Mouse (Mus musculus) retina, adult 2 months (tissue): ENCODE data around the gene Gm20696.

Source experiments
- DNase-seq: peaks from one replicate; pipeline ENCODE4 v3.0.0-alpha.2; 2012; ENCODE audit warnings: low read depth, low spot score

The Gm20696 gene

DNA sequence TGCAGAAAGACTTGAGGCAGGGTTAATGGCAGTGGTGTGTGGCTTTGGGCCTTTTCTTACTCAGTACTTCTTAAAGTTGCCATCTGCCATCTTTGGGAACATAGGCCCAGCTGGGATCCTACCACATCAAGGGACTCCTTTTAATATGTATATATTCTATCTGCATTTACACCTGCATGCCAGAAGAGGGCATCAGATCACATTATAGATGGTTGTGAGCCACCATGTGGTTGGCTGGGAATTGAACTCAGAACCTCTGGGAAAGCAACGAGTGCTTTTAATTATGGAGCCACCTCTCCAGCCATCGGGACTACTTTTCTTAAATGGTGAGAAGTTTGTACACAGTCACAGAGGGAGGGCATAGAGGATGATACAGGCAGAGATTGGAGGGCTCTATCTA is 93.3 kb downstream of the Gm20696 start:
- DNase-seq, result no peak

GRCm38 (mm10) chr6:99572071-99572470 is 94.5 kb downstream of the Gm20696 start:
- no peak for DNase-seq

- DNase-seq, result no peak
These were observed 99.7 kb downstream of the Gm20696 start for GRCm38 (mm10) chr6:99566921-99567320.

GRCm38 (mm10) chr6:99564766-99565165 is 101.8 kb downstream of the Gm20696 start:
- no peak for DNase-seq

- no peak for DNase-seq
These were observed 109.6 kb downstream of the Gm20696 start for GRCm38 (mm10) chr6:99556950-99557349.

GRCm38 (mm10) chr6:99552816-99553215 is 113.8 kb downstream of the Gm20696 start:
- DNase-seq, result no peak

DNA sequence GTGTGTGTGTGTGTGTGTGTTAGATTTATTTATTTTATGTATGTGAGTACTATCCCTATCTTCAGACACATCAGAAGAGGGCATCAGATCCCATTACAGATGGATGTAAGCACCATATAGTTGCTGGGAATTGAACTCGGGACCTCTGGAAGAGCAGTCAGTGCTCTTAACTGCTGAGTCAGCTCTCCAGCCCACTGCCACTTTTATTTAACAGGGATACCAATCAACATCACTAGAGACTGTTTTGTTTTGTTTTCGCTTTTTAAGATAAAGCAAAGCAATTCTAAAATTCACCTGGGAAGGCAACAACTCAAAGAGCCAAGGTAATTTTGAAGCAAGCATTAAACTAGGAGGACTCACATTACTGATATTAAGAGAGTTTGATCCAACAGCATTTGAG is 120.2 kb downstream of the Gm20696 start:
- DNase-seq, result no peak

DNA sequence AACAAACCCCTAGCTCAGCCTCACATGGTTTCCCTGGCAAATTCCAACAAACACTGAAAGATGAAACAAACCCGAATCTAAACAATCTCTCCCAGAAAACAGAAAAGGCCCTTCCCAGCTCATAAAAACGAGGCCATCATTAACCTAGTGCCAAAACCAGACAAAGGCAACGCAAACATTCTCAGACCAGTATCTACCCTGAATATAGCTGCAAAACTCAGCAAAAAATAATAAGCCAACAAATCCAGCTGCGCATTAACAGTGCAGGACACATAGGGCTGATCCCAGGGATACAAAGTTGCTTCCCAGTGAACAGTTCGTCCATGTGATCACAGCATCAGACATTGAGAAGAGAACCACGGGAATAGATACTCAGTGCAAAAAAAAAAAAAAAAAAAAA is 121.2 kb downstream of the Gm20696 start:
- DNase-seq, result no peak

DNA sequence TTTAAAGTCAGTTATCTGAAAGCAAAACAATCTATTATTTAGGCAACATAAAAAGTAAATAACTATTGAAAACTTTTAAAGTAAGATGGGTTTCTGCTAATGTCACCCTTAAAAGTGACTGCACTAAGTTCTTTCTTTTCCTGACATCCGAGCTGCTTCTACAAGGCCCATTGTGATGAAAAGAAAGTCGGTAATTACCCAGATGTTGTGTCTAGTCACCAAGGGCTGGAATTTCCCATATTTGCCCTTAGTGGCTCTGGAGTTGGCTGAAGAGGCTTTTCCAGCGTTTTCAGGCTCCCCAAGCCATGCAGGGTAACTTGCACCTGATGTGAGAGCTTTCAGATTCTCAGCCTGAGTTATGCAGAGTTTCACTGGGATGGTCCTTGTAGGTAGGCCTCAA is 125.5 kb downstream of the Gm20696 start:
- no peak for DNase-seq

DNA sequence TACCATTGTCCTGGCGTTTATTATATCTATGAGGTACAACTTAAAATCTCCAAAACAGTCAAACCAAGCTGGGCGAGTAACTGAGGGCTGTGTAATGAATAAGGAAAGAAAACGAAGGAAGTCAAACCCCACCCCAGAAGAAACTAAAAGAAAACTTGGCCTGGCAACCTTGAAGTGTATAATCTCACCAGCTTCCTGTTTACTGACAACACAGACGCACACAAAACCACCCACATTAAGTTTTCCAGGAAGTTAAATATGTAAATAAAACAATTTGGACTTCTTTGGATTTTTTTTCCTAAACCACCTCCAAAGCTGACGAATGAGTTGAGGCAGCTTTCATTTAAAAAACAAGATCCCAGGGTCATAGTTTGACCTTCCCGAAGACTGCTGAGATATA is 125.9 kb downstream of the Gm20696 start:
- no peak for DNase-seq

DNA sequence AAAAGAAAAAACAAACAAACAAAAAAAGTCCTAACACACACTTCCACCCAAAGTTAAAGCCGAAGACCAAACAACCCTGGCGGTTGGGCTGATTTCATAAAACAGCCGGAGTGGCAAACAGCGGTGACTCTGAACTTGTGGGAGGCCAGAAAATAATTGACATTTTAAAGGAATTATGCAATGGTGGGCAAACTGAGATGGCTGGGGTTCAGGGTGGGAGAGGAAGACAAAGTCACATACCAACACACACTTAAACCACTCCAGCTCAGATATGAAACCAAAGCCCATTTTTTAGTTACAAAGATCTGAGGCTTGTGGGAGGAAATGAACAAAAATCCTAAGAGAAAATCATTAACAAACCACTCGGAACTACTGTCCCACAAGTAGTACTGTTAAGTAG is 126.5 kb downstream of the Gm20696 start:
- no peak for DNase-seq

- DNase-seq, result no peak
These were observed 128.2 kb downstream of the Gm20696 start for GRCm38 (mm10) chr6:99538194-99538941.

- no peak for DNase-seq
These were observed 132.3 kb downstream of the Gm20696 start for GRCm38 (mm10) chr6:99534211-99534745.

GRCm38 (mm10) chr6:99532458-99532857 is 134.1 kb downstream of the Gm20696 start:
- no peak for DNase-seq

- DNase-seq, result no peak
These were observed 137.6 kb downstream of the Gm20696 start for GRCm38 (mm10) chr6:99528972-99529371.

GRCm38 (mm10) chr6:99527457-99528105 is 139.0 kb downstream of the Gm20696 start:
- no peak for DNase-seq

- no peak for DNase-seq
These were observed 141.2 kb downstream of the Gm20696 start for GRCm38 (mm10) chr6:99525351-99525750.

DNA sequence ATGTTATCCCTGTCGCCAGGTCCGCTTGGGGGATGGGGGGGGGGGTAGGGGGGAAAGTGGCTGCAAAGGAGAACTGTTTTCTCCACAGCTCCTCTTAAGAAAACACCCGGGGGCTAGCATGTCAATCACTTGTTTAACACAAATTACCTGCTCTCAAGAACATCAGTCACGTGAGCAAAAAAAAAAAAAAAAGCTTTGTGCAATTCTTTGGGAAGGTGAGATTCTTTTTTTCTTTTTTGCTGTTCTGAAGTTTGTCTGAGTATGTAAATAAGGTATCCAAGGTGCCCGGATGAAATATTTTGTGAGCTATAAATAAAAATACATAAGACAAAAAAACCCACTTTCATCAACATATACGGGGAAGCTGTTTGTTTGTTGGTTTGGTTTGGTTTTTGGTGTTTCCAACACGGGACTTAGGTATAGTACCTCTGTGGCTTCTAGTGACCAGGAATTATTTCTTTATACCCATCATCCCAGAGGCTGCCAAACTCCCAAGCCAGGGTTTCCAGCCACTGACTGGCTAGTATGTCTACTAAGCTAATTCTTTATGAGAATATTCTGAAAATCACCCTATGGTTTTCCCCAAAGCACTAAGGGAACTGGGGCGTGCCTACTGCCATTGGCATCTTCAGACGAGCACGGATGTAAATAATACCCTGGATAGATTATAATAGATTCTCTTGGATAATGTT is 142.8 kb downstream of the Gm20696 start:
- no peak for DNase-seq

- no peak for DNase-seq
These were observed 143.4 kb downstream of the Gm20696 start for GRCm38 (mm10) chr6:99523109-99523632.

DNA sequence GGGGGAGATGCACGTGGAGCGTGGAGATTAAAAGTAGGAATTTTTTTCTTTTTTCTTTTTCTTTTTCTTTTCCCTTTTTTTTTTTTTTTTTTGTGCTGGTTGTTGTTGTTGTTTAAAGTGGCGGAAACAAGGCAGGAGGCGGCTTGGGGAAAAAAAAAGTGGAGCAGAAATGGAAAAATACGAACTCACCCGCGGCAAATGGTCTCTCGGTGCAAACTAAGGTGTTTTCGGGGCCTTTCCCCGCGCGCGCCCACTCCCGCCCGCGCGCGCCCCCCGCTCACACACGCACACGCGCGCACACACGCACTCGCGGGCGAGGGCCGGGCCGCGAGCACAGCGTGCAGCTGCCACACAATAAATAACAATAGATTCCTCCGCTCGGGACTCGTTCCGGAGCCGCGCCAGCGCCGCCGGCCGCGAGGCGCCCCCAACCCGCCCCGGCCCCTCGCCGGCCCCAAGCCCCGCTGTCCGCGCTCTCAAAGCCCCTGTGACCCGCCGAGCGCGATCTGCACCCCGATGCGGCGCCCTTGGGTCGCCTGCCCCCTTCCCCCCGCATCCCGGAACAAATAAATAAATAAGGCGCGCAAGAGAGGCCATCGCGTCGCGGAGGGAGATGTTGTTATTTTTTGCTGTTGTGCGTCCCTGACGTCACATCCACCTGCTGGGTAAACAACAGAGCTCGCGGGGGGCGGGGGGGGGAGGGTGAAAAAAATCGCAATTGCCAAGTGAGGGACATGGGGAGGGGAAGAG is 144.1 kb downstream of the Gm20696 start, which contains the start of gene Foxp1:
Gene Foxp1 (minus strand): TSS at position 363 of the 750 bp plus-strand sequence.
- peak; percentile 88 for DNase-seq

DNA sequence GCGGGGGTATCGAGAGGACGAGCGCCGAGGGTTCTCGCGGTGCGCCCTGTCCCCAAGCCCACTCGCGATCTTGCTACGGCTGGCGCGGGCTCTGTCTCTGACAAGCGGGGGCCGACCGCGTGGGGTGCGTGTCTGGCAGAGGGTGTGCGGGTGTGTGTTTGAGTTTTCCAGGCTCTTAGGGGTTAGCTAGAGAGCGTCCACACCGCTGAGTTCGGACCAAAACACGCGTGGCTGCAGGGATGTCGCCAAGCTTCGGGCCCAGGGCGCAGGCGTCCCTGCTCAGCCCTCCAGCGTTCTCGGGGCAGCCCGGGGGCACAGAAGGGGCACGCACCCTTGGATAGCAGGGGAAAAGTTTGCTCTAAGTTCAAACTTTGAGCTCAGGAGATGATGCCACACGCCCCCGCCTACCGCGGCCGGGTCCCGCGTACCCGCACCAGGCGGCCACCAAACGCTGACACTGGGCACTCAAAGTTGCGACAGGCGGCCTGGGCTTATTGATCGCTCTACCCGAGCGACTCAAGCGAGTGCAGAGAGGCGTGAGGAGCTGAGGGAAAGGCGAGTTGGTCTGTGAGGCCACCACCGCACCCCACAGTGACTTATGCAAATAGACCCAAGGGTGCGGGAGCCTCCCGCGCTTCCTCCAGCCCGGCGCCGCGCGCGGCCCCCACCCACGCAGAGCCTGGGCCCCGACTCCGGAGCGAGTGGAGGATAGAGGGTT is 144.8 kb downstream of the Gm20696 start:
- DNase-seq, result no peak
